Mouse (Mus musculus): ENCODE data around the gene Manf. TPM values are rescaled to one million over a fixed set of nuclear protein-coding genes. Genes with fewer than 3 reads are reported as not detected.

Gene Manf
- total and polyA plus RNA-seq, 3 experiments, result 181 to 358 (median 292) TPM

DNA sequence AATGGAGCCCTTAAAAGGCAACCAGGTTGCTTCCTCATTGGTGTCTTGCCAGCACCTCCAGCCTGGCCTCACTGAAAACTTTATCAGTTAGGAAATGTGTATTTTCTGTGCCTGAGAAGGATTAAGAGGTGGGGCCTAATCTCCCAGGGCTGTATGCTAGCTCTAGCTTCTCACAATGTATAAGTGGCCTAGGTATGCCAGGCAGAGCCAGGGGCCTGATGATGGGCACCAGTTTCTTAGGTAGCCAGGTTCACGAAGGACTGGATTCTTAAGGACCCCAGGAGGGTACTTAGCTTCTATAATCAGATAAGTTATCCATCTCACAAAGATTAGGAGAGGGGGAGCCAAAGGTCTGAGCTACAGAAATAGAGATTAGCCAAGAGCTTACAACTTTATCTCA lies 19.8 kb upstream of the Manf start:
- Histone ChIP-seq H3K9me3 (replicated peaks; ENCODE audit: low read length) (no peaks in the 10 kb centered on the region), H3K4me3 (replicated peaks in 1 of 3; ENCODE audit: low read depth in 2 of 3, low read length in 2 of 3, poor library complexity in 1 of 3) (no peak overlapping the region), H3K36me3 (replicated peaks in 1 of 2; ENCODE audit: control insufficient read depth in 1 of 2, insufficient read depth in 1 of 2, low read length in 1 of 2) (no peaks in the 10 kb centered on the region), H3K9ac (ENCODE audit: insufficient read depth, low read depth) (no peak overlapping the region), H3K27ac (ENCODE audit: insufficient read depth, low read depth) (no peak overlapping the region), H3K4me2 (ENCODE audit: insufficient read depth, low read depth, poor library complexity, severe bottlenecking) (no peak overlapping the region), H3K4me1 (ENCODE audit: control insufficient read depth in 1 of 2, insufficient read depth in 2 of 2) (no peaks in the 10 kb centered on the region), H3K27me3 (replicated peaks) (peaks cover 32% of the 10 kb centered on the region), H3K79me2 (replicated peaks; ENCODE audit: control insufficient read depth, extremely low read depth, insufficient read depth, poor library complexity, severe bottlenecking) (no peaks in the 10 kb centered on the region)
- no peak for TF ChIP-seq JUND (conservative IDR thresholded peaks at IDR 0.05; ENCODE audit: low read depth, low read length)
- TF ChIP-seq UBTF (IDR thresholded peaks at IDR 0.05; ENCODE audit: low read depth, low read length), result no peak
- no peak for TF ChIP-seq MAZ (IDR thresholded peaks at IDR 0.05; ENCODE audit: low read depth, low read length)
- TF ChIP-seq MXI1 (IDR thresholded peaks at IDR 0.05; ENCODE audit: low read depth, low read length), result no peak
- no peak for TF ChIP-seq KAT2A (IDR thresholded peaks at IDR 0.05; ENCODE audit: insufficient replicate concordance, low read length)
- in situ Hi-C loops (cut with MboI; ENCODE audit: low pct_ligation_motif_present, low pct_unique_long_range_greater_than_20kb, low sequenced_read_pairs), result no loop called here
- DNase-seq (ENCODE audit: extremely low read depth), result no peak
- dilution Hi-C loops (cut with MboI; ENCODE audit: extremely low pct_ligation_motif_present, extremely low pct_unique_long_range_greater_than_20kb, low sequenced_read_pairs), result no loop called here

DNA sequence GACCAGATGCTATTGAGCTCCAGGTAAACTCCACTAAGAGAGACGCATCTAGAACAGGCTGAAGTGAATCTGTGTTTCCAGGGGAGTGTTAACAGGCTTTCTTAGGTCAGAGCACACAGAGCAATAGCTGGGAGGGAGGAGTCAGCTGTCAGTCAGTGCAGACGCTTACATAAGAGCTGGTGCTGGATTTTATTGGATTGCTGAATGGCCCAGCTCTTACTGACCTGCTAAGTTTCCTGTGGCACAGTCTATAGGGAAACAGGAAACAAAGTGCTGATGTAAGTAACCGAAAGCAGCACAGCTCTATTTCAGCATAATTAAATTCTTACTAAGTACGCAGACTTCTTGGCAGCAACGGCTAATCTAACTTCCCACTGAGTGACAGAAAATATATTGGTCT lies 16.9 kb upstream of the Manf start:
- Histone ChIP-seq H3K79me2 (replicated peaks; ENCODE audit: control insufficient read depth, extremely low read depth, insufficient read depth, poor library complexity, severe bottlenecking) (no peaks in the 10 kb centered on the region), H3K27me3 (replicated peaks) (peaks cover 30% of the 10 kb centered on the region), H3K36me3 (replicated peaks in 1 of 2; ENCODE audit: control insufficient read depth in 1 of 2, insufficient read depth in 1 of 2, low read length in 1 of 2) (no peaks in the 10 kb centered on the region), H3K9me3 (replicated peaks; ENCODE audit: low read length) (no peaks in the 10 kb centered on the region), H3K4me2 (ENCODE audit: insufficient read depth, low read depth, poor library complexity, severe bottlenecking) (no peak overlapping the region), H3K4me1 (ENCODE audit: control insufficient read depth in 1 of 2, insufficient read depth in 2 of 2) (no peaks in the 10 kb centered on the region), H3K27ac (ENCODE audit: insufficient read depth, low read depth) (no peak overlapping the region), H3K4me3 (replicated peaks in 1 of 3; ENCODE audit: low read depth in 2 of 3, low read length in 2 of 3, poor library complexity in 1 of 3) (no peak overlapping the region), H3K9ac (ENCODE audit: insufficient read depth, low read depth) (no peak overlapping the region)
- no peak for TF ChIP-seq SMC3 (IDR thresholded peaks at IDR 0.05; ENCODE audit: low read depth, low read length)
- no peak for TF ChIP-seq ZNF384 (IDR thresholded peaks at IDR 0.05; ENCODE audit: low read depth, low read length)
- no peak for TF ChIP-seq ZC3H11A (IDR thresholded peaks at IDR 0.05; ENCODE audit: low read depth, low read length)
- TF ChIP-seq POLR2A (IDR thresholded peaks at IDR 0.05; ENCODE audit: low read depth, low read length), result no peak
- TF ChIP-seq MAFK (IDR thresholded peaks at IDR 0.05; ENCODE audit: insufficient replicate concordance, low read length), result no peak
- TF ChIP-seq MEF2A (IDR thresholded peaks at IDR 0.05; ENCODE audit: borderline replicate concordance, low read depth, low read length), result no peak
- TF ChIP-seq UBTF (IDR thresholded peaks at IDR 0.05; ENCODE audit: low read depth, low read length), result no peak
- in situ Hi-C loops (cut with MboI; ENCODE audit: low pct_ligation_motif_present, low pct_unique_long_range_greater_than_20kb, low sequenced_read_pairs) (no loop called here), dilution Hi-C loops (cut with MboI; ENCODE audit: extremely low pct_ligation_motif_present, extremely low pct_unique_long_range_greater_than_20kb, low sequenced_read_pairs) (no loop called here)
- no peak for DNase-seq (ENCODE audit: extremely low read depth)

DNA sequence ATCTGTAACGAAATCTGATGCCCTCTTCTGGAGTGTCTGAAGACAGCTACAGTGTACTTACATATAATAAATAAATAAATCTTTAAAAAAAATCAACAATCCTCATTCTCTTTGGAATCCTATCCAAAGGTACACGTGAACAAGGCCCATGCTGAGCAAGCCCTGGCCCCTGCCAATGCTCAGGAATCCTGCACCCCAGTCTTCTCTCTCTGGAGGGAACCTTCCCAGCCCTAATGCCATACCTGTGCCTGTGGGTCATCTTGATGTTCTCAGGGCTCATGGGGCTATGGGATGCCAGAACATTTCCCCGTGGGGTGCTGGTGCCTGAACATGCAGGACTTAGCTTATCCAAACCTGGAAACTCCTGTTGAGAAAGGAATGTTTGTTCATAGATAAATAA lies 16.4 kb upstream of the Manf start:
- TF ChIP-seq ZMIZ1 (IDR thresholded peaks at IDR 0.05; ENCODE audit: low read depth, low read length) (no peak), SMC3 (IDR thresholded peaks at IDR 0.05; ENCODE audit: low read depth, low read length) (no peak), KAT2A (IDR thresholded peaks at IDR 0.05; ENCODE audit: insufficient replicate concordance, low read length) (no peak), MEF2A (IDR thresholded peaks at IDR 0.05; ENCODE audit: borderline replicate concordance, low read depth, low read length) (no peak), ETS1 (conservative IDR thresholded peaks at IDR 0.05; ENCODE audit: low read depth, low read length) (no peak), RAD21 (IDR thresholded peaks at IDR 0.05; ENCODE audit: low read depth, low read length) (no peak), MAFK (IDR thresholded peaks at IDR 0.05; ENCODE audit: insufficient replicate concordance, low read length) (no peak), POLR2A (IDR thresholded peaks at IDR 0.05; ENCODE audit: low read depth, low read length) (no peak), JUN (IDR thresholded peaks at IDR 0.05; ENCODE audit: insufficient read depth, low read depth, low read length) (no peak), CHD1 (IDR thresholded peaks at IDR 0.05; ENCODE audit: low read depth, low read length) (no peak), NRF1 (IDR thresholded peaks at IDR 0.05; ENCODE audit: low read depth, low read length) (no peak), TCF12 (IDR thresholded peaks at IDR 0.05; ENCODE audit: low read depth, low read length) (no peak), TBP (conservative IDR thresholded peaks at IDR 0.05; ENCODE audit: low read depth, low read length) (no peak), MYC (IDR thresholded peaks at IDR 0.05; ENCODE audit: low read depth, low read length) (no peak), CHD2 (IDR thresholded peaks at IDR 0.05; ENCODE audit: low read length) (no peak), CTCF (conservative IDR thresholded peaks at IDR 0.05 in 1 of 2, IDR thresholded peaks at IDR 0.05 in 1 of 2; ENCODE audit: low read depth in 2 of 2, low read length in 2 of 2) (no peak), IRF4 (IDR thresholded peaks at IDR 0.05; ENCODE audit: low read depth, low read length) (no peak)
- H3K27ac ChIP-seq (ENCODE audit: insufficient read depth, low read depth), result no peak overlapping the region
- dilution Hi-C loops (cut with MboI; ENCODE audit: extremely low pct_ligation_motif_present, extremely low pct_unique_long_range_greater_than_20kb, low sequenced_read_pairs), result no loop called here

More for the DNA sequence above, 16.4 kb upstream of the Manf start:
- Histone ChIP-seq H3K4me1 (ENCODE audit: control insufficient read depth in 1 of 2, insufficient read depth in 2 of 2) (no peaks in the 10 kb centered on the region), H3K9ac (ENCODE audit: insufficient read depth, low read depth) (no peak overlapping the region), H3K4me3 (replicated peaks in 1 of 3; ENCODE audit: low read depth in 2 of 3, low read length in 2 of 3, poor library complexity in 1 of 3) (no peak overlapping the region), H3K27me3 (replicated peaks) (peaks cover 30% of the 10 kb centered on the region), H3K79me2 (replicated peaks; ENCODE audit: control insufficient read depth, extremely low read depth, insufficient read depth, poor library complexity, severe bottlenecking) (no peaks in the 10 kb centered on the region), H3K4me2 (ENCODE audit: insufficient read depth, low read depth, poor library complexity, severe bottlenecking) (no peak overlapping the region), H3K9me3 (replicated peaks; ENCODE audit: low read length) (no peaks in the 10 kb centered on the region), H3K36me3 (replicated peaks in 1 of 2; ENCODE audit: control insufficient read depth in 1 of 2, insufficient read depth in 1 of 2, low read length in 1 of 2) (no peaks in the 10 kb centered on the region)
- DNase-seq (ENCODE audit: extremely low read depth), result no peak
- in situ Hi-C loops (cut with MboI; ENCODE audit: low pct_ligation_motif_present, low pct_unique_long_range_greater_than_20kb, low sequenced_read_pairs), result no loop called here

Data from CH12.LX (cell line).